Mouse (Mus musculus) spleen, postnatal 4 days (tissue): Measurements from ENCODE around the gene Fbxw17.
"Not testable (repeated sequence)": the region's sequence is repeated elsewhere in the genome, so short reads cannot be mapped to it uniquely, and the experiment has no call there.

ENCODE experiments used
- DNase-seq, 2 experiments: peaks; one replicate each; pipeline ENCODE4 v3.0.0; 2022; ENCODE audit warnings: low spot score in 2 of 2

Gene Fbxw17

GRCm38 (mm10) chr13:50417389-50418183, at the start of gene Fbxw17:
Fbxw17 (plus strand) TSS chr13:50417864.
- peak; percentile 47 to 78 for DNase-seq

GRCm38 (mm10) chr13:50372934-50373705, 44.5 kb upstream of the Fbxw17 start:
- DNase-seq: not testable (repeated sequence)

- not testable (repeated sequence) for DNase-seq
Measured at GRCm38 (mm10) chr13:50389146-50389545, 28.5 kb upstream of the Fbxw17 start.

DNA sequence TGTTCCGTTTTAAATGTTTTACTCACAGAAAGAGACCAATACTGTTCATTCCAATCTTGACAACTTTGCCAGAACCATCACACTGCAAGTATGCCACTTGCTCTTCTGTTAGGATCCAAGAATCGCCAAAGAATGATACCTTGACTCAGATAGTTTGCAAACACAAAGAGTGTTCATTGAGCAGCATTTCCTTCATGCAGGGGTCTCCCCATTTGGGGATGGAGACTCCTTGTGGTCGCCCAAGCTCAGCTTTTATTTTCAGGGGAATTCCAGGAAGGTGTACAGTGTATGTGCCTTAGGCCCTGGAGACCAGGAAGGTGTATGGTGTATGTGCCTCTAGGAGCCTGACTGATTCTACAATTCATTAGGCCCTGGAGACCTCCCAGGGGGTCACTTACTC, 757 bp downstream of the Fbxw17 start:
- DNase-seq: no peak

GRCm38 (mm10) chr13:50423625-50424209, 6.1 kb downstream of the Fbxw17 start:
- DNase-seq: no peak

GRCm38 (mm10) chr13:50424517-50424916, 6.9 kb downstream of the Fbxw17 start:
- no peak for DNase-seq

GRCm38 (mm10) chr13:50426686-50427085, 9.0 kb downstream of the Fbxw17 start:
- no peak for DNase-seq

DNA sequence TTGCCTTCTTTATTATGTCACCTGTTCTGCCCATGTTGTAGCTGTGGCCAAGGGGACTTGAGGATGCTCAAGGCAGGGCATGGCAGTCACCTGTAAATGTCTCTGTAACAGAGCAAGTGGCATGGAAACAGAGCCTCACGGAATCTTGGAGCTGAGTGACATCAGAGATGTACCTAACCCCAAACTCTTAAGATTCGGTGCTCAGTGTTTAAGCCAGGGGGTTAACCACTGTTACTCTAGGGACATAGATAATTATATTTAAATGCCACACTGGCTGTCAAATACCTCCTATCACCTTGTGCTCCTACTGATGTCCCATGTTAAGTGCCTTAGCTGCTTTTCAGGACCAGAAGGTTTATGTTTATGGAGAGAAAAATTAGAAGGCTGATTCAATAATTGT, 26.1 kb downstream of the Fbxw17 start, which contains the start of gene Gm47429:
Gene Gm47429 (minus strand): TSS at position 101 of the 400 bp plus-strand sequence.
- no peak for DNase-seq

DNA sequence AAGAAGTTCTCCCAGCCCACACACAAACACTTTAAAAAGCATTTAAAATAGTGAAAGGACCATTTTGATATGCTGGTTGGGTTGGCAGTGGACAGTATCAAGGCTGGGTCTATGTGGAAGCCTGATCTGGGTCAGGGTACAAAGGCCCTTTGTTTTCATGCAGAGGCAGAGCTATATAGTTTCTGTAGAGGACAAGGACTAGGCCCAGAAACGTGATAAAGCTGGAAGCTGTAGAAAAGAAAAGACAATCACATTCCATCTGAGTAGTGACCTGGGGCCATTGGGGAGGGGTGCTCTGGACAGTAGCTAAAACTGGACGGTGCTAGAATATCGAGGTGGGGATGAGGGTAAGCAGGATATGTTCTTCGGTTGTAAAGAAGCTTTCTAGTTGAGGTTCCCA, 27.6 kb downstream of the Fbxw17 start:
- DNase-seq: no peak

DNA sequence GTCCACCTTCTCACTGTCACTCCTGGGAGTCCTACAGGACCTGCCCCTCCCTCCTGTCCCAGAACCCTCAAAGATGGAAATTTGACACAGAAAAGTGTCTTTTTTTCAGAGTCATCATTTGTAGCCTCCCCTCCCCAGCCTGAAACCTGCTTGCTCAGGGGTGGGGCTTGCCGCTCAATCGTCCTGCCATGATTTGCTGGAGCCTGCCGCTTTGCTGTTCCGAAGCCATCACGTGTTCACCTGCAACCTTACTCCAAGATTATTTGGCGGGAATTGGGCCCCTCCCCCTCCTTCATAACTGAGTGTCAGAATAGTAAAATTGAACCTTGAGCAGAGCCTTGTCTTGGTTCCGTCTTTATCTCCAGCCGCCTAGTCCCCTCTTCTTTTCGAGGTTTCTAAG, 34.6 kb downstream of the Fbxw17 start:
- DNase-seq: not testable (repeated sequence)

- DNase-seq: no peak
Measured at GRCm38 (mm10) chr13:50453426-50453825, 35.8 kb downstream of the Fbxw17 start.

DNA sequence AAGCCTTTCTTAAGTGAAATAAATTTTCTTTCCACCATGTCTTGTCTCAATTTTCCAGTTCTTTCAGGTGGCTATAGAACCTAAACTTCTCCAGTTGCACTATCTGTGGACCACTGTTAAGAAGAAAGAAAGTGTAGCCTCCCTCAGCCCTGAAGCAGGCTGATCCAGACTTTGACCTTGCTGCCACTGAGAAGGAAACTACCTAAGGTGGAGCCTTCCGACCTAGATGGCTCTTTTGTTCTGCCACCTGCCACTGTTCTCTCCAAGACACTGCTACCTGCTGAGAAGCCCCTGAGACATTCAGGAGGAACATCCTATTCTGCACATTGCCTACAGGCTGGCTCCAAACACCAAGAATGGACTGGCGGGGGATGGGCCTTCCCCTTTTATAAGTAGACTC, 42.8 kb downstream of the Fbxw17 start:
- not testable (repeated sequence) for DNase-seq

GRCm38 (mm10) chr13:50464621-50465562, 47.2 kb downstream of the Fbxw17 start:
- no peak for DNase-seq

GRCm38 (mm10) chr13:50467007-50467406, 49.3 kb downstream of the Fbxw17 start, which contains the start of gene Nutm2:
Nutm2 (plus strand) TSS chr13:50467307.
- no peak for DNase-seq
